Mouse (Mus musculus): ENCODE measurements at regions not wholly inside any gene's neighbourhood (a gene's known extent, or its start where the extent isn't known, plus 50 kb on each side); places are given as distances from the start of the nearest gene placed in this dataset.

DNA sequence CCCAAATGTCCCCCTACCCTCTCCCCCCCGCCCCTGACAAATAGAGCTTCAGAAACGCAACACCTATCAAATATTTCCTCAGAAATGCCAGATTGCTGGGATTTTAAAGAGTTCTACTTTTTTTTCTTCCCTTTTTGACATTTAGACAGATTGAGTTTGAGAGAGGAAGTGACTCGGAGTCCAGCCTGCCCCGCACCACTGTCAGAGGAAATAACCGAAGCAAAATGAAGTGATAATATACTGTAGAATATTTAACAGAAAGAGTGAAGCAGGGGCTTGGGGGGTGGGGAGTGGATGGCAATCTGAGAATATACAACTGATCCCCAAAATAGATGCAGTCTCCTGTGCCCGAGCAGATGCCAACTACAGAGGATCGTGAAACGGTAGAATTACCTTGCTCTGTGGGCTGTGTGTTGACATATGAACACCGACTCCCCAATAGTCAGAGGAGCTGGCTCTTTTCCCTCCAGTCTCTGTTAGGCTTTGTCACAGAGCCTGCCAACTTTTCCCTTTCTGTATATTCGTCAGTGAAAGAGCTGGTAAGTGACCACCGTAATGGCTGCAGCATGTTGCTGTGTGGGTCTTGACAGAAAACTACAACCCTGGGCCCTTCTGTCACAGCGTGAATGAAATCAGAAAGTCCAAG is 2800.9 kb upstream of the Gm7489 start:
- TF ChIP-seq POLR2A (IDR thresholded peaks at IDR 0.05; ENCODE audit: borderline replicate concordance, extremely low read depth, insufficient read depth, insufficient read length): no peak
- Histone ChIP-seq H3K9me3 (ENCODE audit: control insufficient read depth, low read length) (no peaks in the 10 kb centered on the region), H3K9ac (ENCODE audit: low read depth, low read length, severe bottlenecking) (0 out of 2 replicates have a peak overlapping the region, but pooled peaks have one; percentile 16), H3K4me1 (ENCODE audit: control insufficient read depth, insufficient read depth, low read length) (no peaks in the 10 kb centered on the region), H3K27me3 (ENCODE audit: control insufficient read depth, insufficient read depth, low read length) (no peaks in the 10 kb centered on the region), H3K4me3 (replicated peaks; ENCODE audit: low read length) (no peak overlapping the region), H3K36me3 (ENCODE audit: control insufficient read depth, insufficient read depth, low read length) (no peaks in the 10 kb centered on the region), H3K27ac (replicated peaks; ENCODE audit: low read depth, low read length) (no peak overlapping the region; the same call in 1 of the 2 replicates), H3K4me2 (replicated peaks; ENCODE audit: low read depth, low read length, severe bottlenecking) (peak overlapping the region; percentile 14; the same call in 1 of the 2 replicates)
- ATAC-seq (ENCODE audit: low FRiP score, low read depth) (no peak), DNase-seq (ENCODE audit: low spot score) (peak; percentile 29)
- WGBS: 62% methylated on average over 12 of the region's 12 CpGs

DNA sequence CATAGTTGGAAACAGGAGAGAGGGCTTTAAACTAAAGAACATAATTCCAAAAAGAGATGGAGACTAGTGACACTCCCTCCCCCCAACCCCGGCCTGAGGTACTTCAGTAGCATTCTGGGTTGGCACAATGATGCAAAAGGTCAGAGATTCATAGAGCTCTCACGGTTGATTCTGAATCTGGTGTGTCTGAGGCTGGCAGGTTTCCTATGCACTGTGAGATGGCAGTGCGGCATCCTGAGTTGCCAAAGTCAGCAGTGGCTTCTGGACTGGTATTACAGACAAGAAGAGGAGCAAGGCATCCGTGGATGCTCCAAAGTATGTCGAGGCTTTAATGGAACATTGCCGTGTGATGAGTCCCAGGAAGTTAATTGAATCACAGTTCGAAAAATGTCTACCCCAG is 2791.8 kb upstream of the Gm7489 start:
- DNase-seq (ENCODE audit: low spot score): no peak
- TF ChIP-seq POLR2A (IDR thresholded peaks at IDR 0.05; ENCODE audit: borderline replicate concordance, extremely low read depth, insufficient read depth, insufficient read length): no peak

DNA sequence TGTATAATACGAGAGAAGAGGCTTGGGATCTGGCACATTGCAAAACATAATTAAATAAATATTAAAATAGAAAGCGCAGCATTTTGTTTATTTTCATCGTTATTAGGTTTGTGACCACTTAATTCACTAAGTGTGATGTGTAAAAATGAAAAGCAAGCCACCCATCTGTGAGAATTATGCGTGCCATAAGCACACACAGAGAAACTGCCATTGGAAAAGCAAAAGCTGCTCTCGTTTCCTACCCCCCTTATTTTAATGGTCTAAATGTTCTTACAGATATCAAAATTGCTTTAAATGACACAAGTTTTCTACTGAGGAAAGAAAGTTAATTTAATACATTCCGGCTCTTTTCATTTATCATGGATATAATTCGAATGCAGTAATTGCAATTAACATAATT is 2780.8 kb upstream of the Gm7489 start:
- DNase-seq (ENCODE audit: low spot score) (no peak), ATAC-seq (ENCODE audit: low FRiP score, low read depth) (no peak)
- no peak for TF ChIP-seq POLR2A (IDR thresholded peaks at IDR 0.05; ENCODE audit: borderline replicate concordance, extremely low read depth, insufficient read depth, insufficient read length)
- WGBS: 60% methylated on average over 7 of the region's 7 CpGs
- no peaks in the 10 kb centered on the region for H3K27me3 ChIP-seq (ENCODE audit: control insufficient read depth, insufficient read depth, low read length)
- peak overlapping the region; percentile 40; the same call in 1 of the 2 replicates for H3K4me2 ChIP-seq (replicated peaks; ENCODE audit: low read depth, low read length, severe bottlenecking)
- H3K36me3 ChIP-seq (ENCODE audit: control insufficient read depth, insufficient read depth, low read length): no peaks in the 10 kb centered on the region
- peak overlapping the region; percentile 22; the same call in 1 of the 2 replicates for H3K9ac ChIP-seq (ENCODE audit: low read depth, low read length, severe bottlenecking)
- peak overlapping the region; percentile 16; the same call in 1 of the 2 replicates for H3K4me3 ChIP-seq (replicated peaks; ENCODE audit: low read length)
- no peaks in the 10 kb centered on the region for H3K9me3 ChIP-seq (ENCODE audit: control insufficient read depth, low read length)
- H3K27ac ChIP-seq (replicated peaks; ENCODE audit: low read depth, low read length): no peak overlapping the region
- peaks cover 10% of the 10 kb centered on the region for H3K4me1 ChIP-seq (ENCODE audit: control insufficient read depth, insufficient read depth, low read length)

More for the DNA sequence above, 2791.8 kb upstream of the Gm7489 start:
- no peaks in the 10 kb centered on the region for H3K36me3 ChIP-seq (ENCODE audit: control insufficient read depth, insufficient read depth, low read length)
- no peak overlapping the region for H3K9ac ChIP-seq (ENCODE audit: low read depth, low read length, severe bottlenecking)
- H3K4me1 ChIP-seq (ENCODE audit: control insufficient read depth, insufficient read depth, low read length): 0 out of 2 replicates have a peak, but pooled peaks cover 4% of the 10 kb centered on the region
- no peak overlapping the region for H3K4me3 ChIP-seq (replicated peaks; ENCODE audit: low read length)
- no peaks in the 10 kb centered on the region for H3K9me3 ChIP-seq (ENCODE audit: control insufficient read depth, low read length)
- no peak overlapping the region for H3K4me2 ChIP-seq (replicated peaks; ENCODE audit: low read depth, low read length, severe bottlenecking)
- H3K27ac ChIP-seq (replicated peaks; ENCODE audit: low read depth, low read length): no peak overlapping the region
- no peaks in the 10 kb centered on the region for H3K27me3 ChIP-seq (ENCODE audit: control insufficient read depth, insufficient read depth, low read length)
- 72% methylated on average over 7 of the region's 7 CpGs for WGBS
- ATAC-seq (ENCODE audit: low FRiP score, low read depth): no peak

DNA sequence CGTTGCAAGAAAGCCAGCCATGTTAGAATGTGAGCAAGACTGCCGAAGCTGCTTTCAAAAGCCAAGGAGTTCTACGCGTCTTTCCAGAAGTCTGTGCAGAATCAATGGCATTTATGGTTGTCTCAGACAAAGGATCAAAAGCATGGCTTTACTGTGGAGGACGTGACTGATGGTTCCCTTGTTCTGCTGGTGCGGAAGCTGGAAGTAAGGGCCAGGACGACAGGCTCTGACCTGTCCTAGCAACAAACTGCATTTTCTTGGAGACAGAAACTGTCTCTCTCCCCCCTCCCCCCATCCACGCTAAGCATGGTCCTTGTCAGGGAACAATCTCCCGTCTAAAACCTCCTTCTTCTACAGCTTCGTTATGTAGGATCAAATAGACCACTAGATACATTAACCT is 2780.3 kb upstream of the Gm7489 start:
- Histone ChIP-seq H3K9ac (ENCODE audit: low read depth, low read length, severe bottlenecking) (peak overlapping the region; percentile 22; the same call in 1 of the 2 replicates), H3K4me1 (ENCODE audit: control insufficient read depth, insufficient read depth, low read length) (peaks cover 10% of the 10 kb centered on the region), H3K4me2 (replicated peaks; ENCODE audit: low read depth, low read length, severe bottlenecking) (peak overlapping the region; percentile 40), H3K9me3 (ENCODE audit: control insufficient read depth, low read length) (no peaks in the 10 kb centered on the region), H3K36me3 (ENCODE audit: control insufficient read depth, insufficient read depth, low read length) (no peaks in the 10 kb centered on the region), H3K27ac (replicated peaks; ENCODE audit: low read depth, low read length) (no peak overlapping the region), H3K4me3 (replicated peaks; ENCODE audit: low read length) (peak overlapping the region; percentile 16), H3K27me3 (ENCODE audit: control insufficient read depth, insufficient read depth, low read length) (no peaks in the 10 kb centered on the region)
- 13% methylated on average over 10 of the region's 10 CpGs for whole genome bisulfite sequencing
- no peak for TF ChIP-seq POLR2A (IDR thresholded peaks at IDR 0.05; ENCODE audit: borderline replicate concordance, extremely low read depth, insufficient read depth, insufficient read length)
- DNase-seq (ENCODE audit: low spot score) (no peak), ATAC-seq (ENCODE audit: low FRiP score, low read depth) (no peak)

DNA sequence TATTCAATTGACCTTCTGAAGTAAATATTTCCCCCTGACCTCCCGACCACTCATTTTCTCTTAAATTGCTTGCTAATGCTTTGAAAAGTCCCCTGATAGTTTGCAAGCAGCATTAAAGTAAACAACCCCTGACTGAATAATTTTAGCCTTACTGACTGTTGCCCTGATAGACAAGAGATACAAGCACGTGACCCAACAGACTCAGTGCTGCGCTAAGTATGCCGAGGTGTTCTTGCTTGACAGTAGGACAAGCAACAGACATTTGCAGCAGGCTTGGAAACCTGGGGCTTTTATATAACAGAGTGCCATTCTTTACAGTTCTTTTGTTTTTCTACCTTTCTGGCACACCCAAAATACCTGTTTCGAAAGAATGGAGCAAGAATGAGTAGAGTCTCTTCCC is 2779.9 kb upstream of the Gm7489 start:
- no peaks in the 10 kb centered on the region for H3K27me3 ChIP-seq (ENCODE audit: control insufficient read depth, insufficient read depth, low read length)
- peaks cover 10% of the 10 kb centered on the region for H3K4me1 ChIP-seq (ENCODE audit: control insufficient read depth, insufficient read depth, low read length)
- no peaks in the 10 kb centered on the region for H3K9me3 ChIP-seq (ENCODE audit: control insufficient read depth, low read length)
- no peak for TF ChIP-seq POLR2A (IDR thresholded peaks at IDR 0.05; ENCODE audit: borderline replicate concordance, extremely low read depth, insufficient read depth, insufficient read length)
- DNase-seq (ENCODE audit: low spot score): no peak
- H3K4me2 ChIP-seq (replicated peaks; ENCODE audit: low read depth, low read length, severe bottlenecking): peak overlapping the region; percentile 40
- H3K4me3 ChIP-seq (replicated peaks; ENCODE audit: low read length): no peak overlapping the region
- no peak overlapping the region for H3K9ac ChIP-seq (ENCODE audit: low read depth, low read length, severe bottlenecking)
- no peak for ATAC-seq (ENCODE audit: low FRiP score, low read depth)
- no peak overlapping the region for H3K27ac ChIP-seq (replicated peaks; ENCODE audit: low read depth, low read length)
- H3K36me3 ChIP-seq (ENCODE audit: control insufficient read depth, insufficient read depth, low read length): no peaks in the 10 kb centered on the region
- 51% methylated on average over 5 of the region's 5 CpGs for WGBS

Data from limb, embryonic 14.5 days (tissue).